In the genomic region with DNA sequence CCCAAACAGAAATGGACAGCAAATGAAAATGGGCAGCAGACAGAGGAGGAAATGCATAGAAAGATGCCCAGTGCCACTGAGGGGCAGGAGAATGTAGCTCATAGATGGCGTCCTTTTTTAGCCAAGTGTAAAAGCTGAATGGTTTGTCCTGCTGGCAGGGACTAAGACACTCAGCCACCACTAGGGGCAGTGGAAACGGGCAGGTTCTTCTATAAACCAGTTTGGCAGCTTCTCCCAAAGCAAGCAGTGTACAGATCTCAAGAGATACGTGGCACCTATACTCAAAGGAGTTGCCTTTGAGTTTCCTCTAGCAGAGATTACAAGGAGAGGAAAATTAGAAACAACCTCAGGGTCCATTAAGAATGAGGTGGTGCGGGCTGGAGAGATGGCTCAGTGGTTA, we compare ENCODE assay signal across 9 mouse cellular contexts. TPM values are rescaled to one million over a fixed set of nuclear protein-coding genes. Genes with fewer than 3 reads are reported as not detected.
A peak's percentile ranks its signal among the peaks of the same experiment; 100 is the strongest.
DNase-seq lines count a peak whose midpoint lies in the region; ATAC-seq and TF ChIP-seq lines count a peak whose summit lies in the region.
"Had no signal": no experiment of that assay in that cellular context is flagged by ENCODE, and none has a peak within 500 bp of the region (broad histone marks: within the 10 kb centered on the region; RNA-seq: fewer than 3 reads in every experiment).

No protein-coding gene starts in this region.

- no peaks in the 10 kb centered on the region for H3K4me1 ChIP-seq in hindbrain, postnatal 0 days (ENCODE audit: insufficient read depth, low read length)
- H3K4me1 ChIP-seq in hindbrain, embryonic 16.5 days (ENCODE audit: control insufficient read depth, insufficient read depth, low read depth, low read length) = no peaks in the 10 kb centered on the region
- H3K4me1 ChIP-seq in CH12.LX (ENCODE audit: control insufficient read depth in 1 of 2, insufficient read depth in 2 of 2) = peaks cover 0 to 2% of the 10 kb centered on the region in 2 experiments; a peak in 1 of 4 replicates
- no peaks in the 10 kb centered on the region for H3K4me1 ChIP-seq in lung, embryonic 14.5 days (ENCODE audit: insufficient read depth)
- H3K4me1 ChIP-seq in heart, embryonic 10.5 days = peaks cover 5% of the 10 kb centered on the region; the same call in 1 of the 2 replicates

- H3K4me2 ChIP-seq in hindbrain, postnatal 0 days (ENCODE audit: low read depth, low read length) = no peak overlapping the region
- no peak overlapping the region for H3K4me2 ChIP-seq in hindbrain, embryonic 16.5 days (ENCODE audit: low read length)
- no peak overlapping the region for H3K4me2 ChIP-seq in CH12.LX (ENCODE audit: insufficient read depth, low read depth, poor library complexity, severe bottlenecking)
- H3K4me2 ChIP-seq in lung, embryonic 14.5 days = no peak overlapping the region
- H3K4me2 ChIP-seq: embryonic facial prominence, embryonic 13.5 days had no signal

- in situ Hi-C loops in CH12.LX (cut with MboI; ENCODE audit: low pct_ligation_motif_present, low pct_unique_long_range_greater_than_20kb, low sequenced_read_pairs) = no loop called here

- no peak overlapping the region for H3K27ac ChIP-seq in hindbrain, postnatal 0 days
- no peak overlapping the region for H3K27ac ChIP-seq in hindbrain, embryonic 16.5 days (ENCODE audit: low read depth, low read length)
- H3K27ac ChIP-seq in CH12.LX (ENCODE audit: insufficient read depth, low read depth) = no peak overlapping the region
- no peak overlapping the region for H3K27ac ChIP-seq in lung, embryonic 14.5 days (ENCODE audit: low read depth)
- no peak overlapping the region for H3K27ac ChIP-seq in heart, embryonic 10.5 days

- TF ChIP-seq EP300 in CH12.LX (IDR thresholded peaks at IDR 0.05; ENCODE audit: low read length) = no peak

- TF ChIP-seq CTCF in hindbrain, postnatal 0 days (IDR thresholded peaks at IDR 0.05; ENCODE audit: low read depth) = peak; percentile 84
- TF ChIP-seq CTCF in CH12.LX (conservative IDR thresholded peaks at IDR 0.05 in 1 of 2, IDR thresholded peaks at IDR 0.05 in 1 of 2; ENCODE audit: low read depth in 2 of 2, low read length in 2 of 2) = peak; percentile 51 to 67
- TF ChIP-seq CTCF in lung, embryonic 14.5 days (IDR thresholded peaks at IDR 0.05; ENCODE audit: low read depth) = peak; percentile 79

- no peak overlapping the region for H3K9ac ChIP-seq in hindbrain, postnatal 0 days (replicated peaks; ENCODE audit: low read length)
- H3K9ac ChIP-seq in hindbrain, embryonic 16.5 days (ENCODE audit: low read depth, low read length) = no peak overlapping the region
- H3K9ac ChIP-seq in CH12.LX (ENCODE audit: insufficient read depth, low read depth) = no peak overlapping the region
- no peak overlapping the region for H3K9ac ChIP-seq in lung, embryonic 14.5 days
- H3K9ac ChIP-seq: embryonic facial prominence, embryonic 13.5 days had no signal

- no peaks in the 10 kb centered on the region for H3K36me3 ChIP-seq in hindbrain, postnatal 0 days (ENCODE audit: insufficient read depth, low read length)
- H3K36me3 ChIP-seq in hindbrain, embryonic 16.5 days (ENCODE audit: control insufficient read depth, insufficient read depth, low read length) = no peaks in the 10 kb centered on the region
- H3K36me3 ChIP-seq in CH12.LX (replicated peaks in 1 of 2; ENCODE audit: control insufficient read depth in 1 of 2, insufficient read depth in 1 of 2, low read length in 1 of 2) = no peaks in the 10 kb centered on the region
- no peaks in the 10 kb centered on the region for H3K36me3 ChIP-seq in lung, embryonic 14.5 days (ENCODE audit: insufficient read depth)
- no peaks in the 10 kb centered on the region for H3K36me3 ChIP-seq in heart, embryonic 10.5 days
- H3K36me3 ChIP-seq: embryonic facial prominence, embryonic 13.5 days had no signal

- TF ChIP-seq RAD21 in CH12.LX (IDR thresholded peaks at IDR 0.05; ENCODE audit: low read depth, low read length) = peak; percentile 8

- no peak for ATAC-seq in hindbrain, postnatal 0 days
- ATAC-seq in hindbrain, embryonic 16.5 days = no peak
- ATAC-seq in lung, embryonic 14.5 days (ENCODE audit: insufficient read depth) = peak; percentile 54; the same call in 1 of the 2 replicates

- H3K27me3 ChIP-seq in hindbrain, postnatal 0 days (ENCODE audit: insufficient read depth, low read length) = peaks cover 23% of the 10 kb centered on the region
- peaks cover 42% of the 10 kb centered on the region for H3K27me3 ChIP-seq in hindbrain, embryonic 16.5 days (replicated peaks; ENCODE audit: control insufficient read depth, insufficient read depth, low read length)
- peaks cover 29% of the 10 kb centered on the region for H3K27me3 ChIP-seq in CH12.LX (replicated peaks)
- H3K27me3 ChIP-seq in lung, embryonic 14.5 days (ENCODE audit: insufficient read depth, low read length) = peaks cover 37% of the 10 kb centered on the region
- peaks cover 64% of the 10 kb centered on the region for H3K27me3 ChIP-seq in heart, embryonic 10.5 days (ENCODE audit: insufficient read depth, poor library complexity, severe bottlenecking)

- TF ChIP-seq POLR2A in CH12.LX (IDR thresholded peaks at IDR 0.05; ENCODE audit: low read depth, low read length) = no peak

- 28% methylated on average over 4 of the region's 4 CpGs for WGBS in hindbrain, postnatal 0 days
- WGBS in hindbrain, embryonic 16.5 days = 22% methylated on average over 4 of the region's 4 CpGs
- 18% methylated on average over 4 of the region's 4 CpGs for WGBS in lung, embryonic 14.5 days
- 27% methylated on average over 4 of the region's 4 CpGs for WGBS in heart, embryonic 10.5 days

- DNase-seq in hindbrain, postnatal 0 days (ENCODE audit: low spot score) = peak; percentile 82
- DNase-seq in CH12.LX (ENCODE audit: extremely low read depth) = peak; percentile 43
- DNase-seq in brain, adult 2 months (ENCODE audit: low read depth, low spot score) = peak; percentile 84
- DNase-seq in lung, embryonic 14.5 days = peak; percentile 79
- no peak for DNase-seq in heart, embryonic 10.5 days (ENCODE audit: low spot score)
- no peak for DNase-seq in layer of hippocampus, postnatal 36 days
- DNase-seq in layer of hippocampus, adult 18-20 months (ENCODE audit: low spot score in 2 of 2) = no peak

- no peaks in the 10 kb centered on the region for H3K79me2 ChIP-seq in CH12.LX (replicated peaks; ENCODE audit: control insufficient read depth, extremely low read depth, insufficient read depth, poor library complexity, severe bottlenecking)

- dilution Hi-C loops in CH12.LX (cut with MboI; ENCODE audit: extremely low pct_ligation_motif_present, extremely low pct_unique_long_range_greater_than_20kb, low sequenced_read_pairs) = no loop called here

- no peaks in the 10 kb centered on the region for H3K9me3 ChIP-seq in hindbrain, postnatal 0 days (ENCODE audit: low read length)
- no peaks in the 10 kb centered on the region for H3K9me3 ChIP-seq in hindbrain, embryonic 16.5 days (ENCODE audit: control insufficient read depth, low read length)
- peaks cover 11% of the 10 kb centered on the region for H3K9me3 ChIP-seq in CH12.LX (replicated peaks; ENCODE audit: low read length)
- H3K9me3 ChIP-seq in lung, embryonic 14.5 days (ENCODE audit: low read depth, low read length) = no peaks in the 10 kb centered on the region
- no peaks in the 10 kb centered on the region for H3K9me3 ChIP-seq in heart, embryonic 10.5 days
- H3K9me3 ChIP-seq: embryonic facial prominence, embryonic 13.5 days had no signal

- H3K4me3 ChIP-seq in hindbrain, postnatal 0 days (ENCODE audit: low read length) = no peak overlapping the region
- H3K4me3 ChIP-seq in hindbrain, embryonic 16.5 days (ENCODE audit: low read length) = no peak overlapping the region
- H3K4me3 ChIP-seq in CH12.LX (replicated peaks in 1 of 3; ENCODE audit: low read depth in 2 of 3, low read length in 2 of 3, poor library complexity in 1 of 3) = no peak overlapping the region
- H3K4me3 ChIP-seq in lung, embryonic 14.5 days (ENCODE audit: low read depth, low read length) = no peak overlapping the region
- H3K4me3 ChIP-seq in heart, embryonic 10.5 days = no peak overlapping the region
- H3K4me3 ChIP-seq: embryonic facial prominence, embryonic 13.5 days had no signal

RNA-seq across cellular contexts. Expression of a gene that starts 21.2 kb away (rescaled TPM):
- not detected in 2 replicates for total RNA-seq in hindbrain, postnatal 0 days (2014; rRNA removed)
- not detected in 2 replicates for polyA plus RNA-seq in hindbrain, postnatal 0 days (2015; fragmentation: Nextera tagmentation; extraction: Ambion mirVana)
- not detected in 2 replicates for polyA plus RNA-seq in hindbrain, embryonic 16.5 days (2015; fragmentation: Nextera tagmentation; extraction: Ambion mirVana)
- total RNA-seq in CH12.LX (2012; rRNA removed) (1.3 and 1.9 TPM in 2 replicates), CH12.LX (2014; rRNA removed) (0.95 and 2.2 TPM in 2 replicates)
- 1.2 and 2.8 TPM in 2 replicates for polyA plus RNA-seq in CH12.LX (2012; ENCODE audit: insufficient read length, low read depth)
- polyA plus RNA-seq in lung, embryonic 14.5 days (2014; fragmentation: Nextera tagmentation; extraction: Ambion mirVana) = 0.73 and 1.6 TPM in 2 replicates
- 1.3 and 2.1 TPM in 2 replicates for polyA plus RNA-seq in heart, embryonic 10.5 days (2016; fragmentation: Nextera tagmentation; extraction: Ambion mirVana)
- total RNA-seq in layer of hippocampus, postnatal 36 days (2021) = not detected
- total RNA-seq in layer of hippocampus, adult 18-20 months (2021) = not detected
- polyA plus RNA-seq: embryonic facial prominence, embryonic 13.5 days had no signal

RNA-seq across cellular contexts. Expression of a gene that starts 22.6 kb away (rescaled TPM):
- 27.0 and 31.2 TPM in 2 replicates for total RNA-seq in hindbrain, postnatal 0 days (2014; rRNA removed)
- 20.0 and 20.2 TPM in 2 replicates for polyA plus RNA-seq in hindbrain, postnatal 0 days (2015; fragmentation: Nextera tagmentation; extraction: Ambion mirVana)
- 31.6 and 38.0 TPM in 2 replicates for polyA plus RNA-seq in hindbrain, embryonic 16.5 days (2015; fragmentation: Nextera tagmentation; extraction: Ambion mirVana)
- 26.2 and 30.8 TPM in 2 replicates for total RNA-seq in CH12.LX (2012; rRNA removed)
- 17.7 and 23.3 TPM in 2 replicates for total RNA-seq in CH12.LX (2014; rRNA removed)
- polyA plus RNA-seq in CH12.LX (2012; ENCODE audit: insufficient read length, low read depth) = 50.0 and 62.8 TPM in 2 replicates
- polyA plus RNA-seq in lung, embryonic 14.5 days (2014; fragmentation: Nextera tagmentation; extraction: Ambion mirVana) = 45.1 and 53.5 TPM in 2 replicates
- 48.3 and 50.4 TPM in 2 replicates for polyA plus RNA-seq in heart, embryonic 10.5 days (2016; fragmentation: Nextera tagmentation; extraction: Ambion mirVana)
- 10 to 100 TPM; 36.2 to 37.3 TPM for total RNA-seq in layer of hippocampus, postnatal 36 days (2021)
- total RNA-seq in layer of hippocampus, adult 18-20 months (2021) = 10 to 100 TPM; 25.8 to 28.2 TPM

RNA-seq across cellular contexts. Expression of a gene that starts 40.9 kb away (rescaled TPM):
- total RNA-seq in hindbrain, postnatal 0 days (2014; rRNA removed) = 34.8 and 41.2 TPM in 2 replicates
- 10.5 and 10.6 TPM in 2 replicates for polyA plus RNA-seq in hindbrain, postnatal 0 days (2015; fragmentation: Nextera tagmentation; extraction: Ambion mirVana)
- 14.1 and 17.2 TPM in 2 replicates for polyA plus RNA-seq in hindbrain, embryonic 16.5 days (2015; fragmentation: Nextera tagmentation; extraction: Ambion mirVana)
- total RNA-seq in CH12.LX (2012; rRNA removed) = 1.8 and 2.6 TPM in 2 replicates
- 0.16 and 0.43 TPM in 2 replicates for total RNA-seq in CH12.LX (2014; rRNA removed)
- polyA plus RNA-seq in CH12.LX (2012; ENCODE audit: insufficient read length, low read depth) = 1.2 and 1.5 TPM in 2 replicates
- 73.5 and 86.0 TPM in 2 replicates for polyA plus RNA-seq in lung, embryonic 14.5 days (2014; fragmentation: Nextera tagmentation; extraction: Ambion mirVana)
- 19.2 and 23.6 TPM in 2 replicates for polyA plus RNA-seq in heart, embryonic 10.5 days (2016; fragmentation: Nextera tagmentation; extraction: Ambion mirVana)
- 10 to 100 TPM; 52.8 to 59.6 TPM for total RNA-seq in layer of hippocampus, postnatal 36 days (2021)
- 10 to 100 TPM; 43.9 to 47.5 TPM for total RNA-seq in layer of hippocampus, adult 18-20 months (2021)

Comparison
In these comparisons a context has a peak if more than half of its experiments do, and no peak if none do; other contexts are left out.
1. DNase-seq: peak in hindbrain, postnatal 0 days (single experiment), CH12.LX (single experiment), brain, adult 2 months (single experiment) and lung, embryonic 14.5 days (single experiment); none in heart, embryonic 10.5 days (single experiment), layer of hippocampus, postnatal 36 days (0 of 2) and layer of hippocampus, adult 18-20 months (0 of 2).
2. Peak in every context shown above with its lines, with median percentiles within 50 percentile points of each other: CTCF ChIP-seq.